Mouse (Mus musculus) neural tube, embryonic 11.5 days (tissue): ENCODE data around the gene Olfr700. TPM values are rescaled to one million over a fixed set of nuclear protein-coding genes. Genes with fewer than 3 reads are reported as not detected.
"Not testable (repeated sequence)": the region's sequence is repeated elsewhere in the genome, so short reads cannot be mapped to it uniquely, and the experiment has no call there.

Source experiments
- ATAC-seq: fragments of 200-750 bp; cut with Nextera tagmentation; 2 replicates; pipeline ENCODE4 v1.8.0; 2017; ENCODE audit warnings: moderate number of reproducible peaks, mild to moderate bottlenecking, moderate TSS enrichment, moderate library complexity; ENCODE audit not compliant: insufficient read depth, low FRiP score, low TSS enrichment
- DNase-seq: peaks from one replicate; pipeline ENCODE4 v3.0.0-alpha.2; 2015; ENCODE audit warnings: low spot score
- H3K27ac ChIP-seq: fragments of 300-500 bp; sonication (generic); 2 replicates; pipeline ENCODE4 v1.5.1; 2014; ENCODE audit warnings: low read depth, mild to moderate bottlenecking, low read length
- H3K27me3 ChIP-seq: fragments of 300-500 bp; sonication (generic); 2 replicates; pipeline ENCODE4 v1.6.1; 2014; ENCODE audit warnings: mild to moderate bottlenecking, low read length, mixed read lengths; ENCODE audit not compliant: control insufficient read depth, insufficient read depth
- H3K36me3 ChIP-seq: fragments of 300-500 bp; sonication (generic); 2 replicates; pipeline ENCODE4 v1.6.1; 2014; ENCODE audit warnings: mild to moderate bottlenecking, low read length, moderate library complexity, mixed read lengths; ENCODE audit not compliant: control insufficient read depth, insufficient read depth
- H3K4me1 ChIP-seq: fragments of 300-500 bp; sonication (generic); 2 replicates; pipeline ENCODE4 v1.6.1; 2014; ENCODE audit warnings: low read length, mixed read lengths; ENCODE audit not compliant: control insufficient read depth, insufficient read depth
- H3K4me2 ChIP-seq: fragments of 300-500 bp; sonication (generic); 2 replicates; pipeline ENCODE4 v1.6.1; 2014; ENCODE audit warnings: low read depth, mild to moderate bottlenecking, moderate library complexity
- H3K4me3 ChIP-seq: fragments of 300-500 bp; sonication (generic); 2 replicates; pipeline ENCODE4 v1.5.1; 2014; ENCODE audit warnings: low read depth, low read length
- H3K9ac ChIP-seq: fragments of 300-500 bp; sonication (generic); 2 replicates; pipeline ENCODE4 v1.6.1; 2014; ENCODE audit warnings: mild to moderate bottlenecking, low read length
- H3K9me3 ChIP-seq: fragments of 300-500 bp; sonication (generic); 2 replicates; pipeline ENCODE4 v1.6.1; 2016; ENCODE audit warnings: low read length; ENCODE audit not compliant: control insufficient read depth
- WGBS: fragments of 180-500 bp; shearing (Covaris S2); extraction: QIAGEN DNeasy Blood & Tissue Kit; methylation state at CpG from one replicate; pipeline ENCODE4 v1.1.7; 2014; 5-methylcytosine and 5-hydroxymethylcytosine counted together
- polyA plus RNA-seq: library from polyadenylated mRNA; unstranded; fragments of >200 nt; fragmentation: Nextera tagmentation; extraction: Ambion mirVana; gene quantifications from 2 replicates; pipeline ENCODE4 v1.2.1, GENCODE M21; 2014

Olfr700 gene
- not detected in 2 replicates for polyA plus RNA-seq

GRCm38 (mm10) chr7:106808734-106809133, at the start of gene Olfr700:
TSS of gene Olfr700 (minus strand) at chr7:106808834.
- H3K9ac ChIP-seq, result no peak within 1 kb of the TSS
- no peak within 1 kb of the TSS for H3K4me2 ChIP-seq
- WGBS, result 93% methylated on average over 1 of the region's 1 CpGs
- H3K4me1 ChIP-seq, result no peaks in the 10 kb centered on the region
- H3K4me3 ChIP-seq, result no peak within 1 kb of the TSS
- no peaks in the 10 kb centered on the region for H3K36me3 ChIP-seq
- no peak within 1 kb of the TSS for H3K27ac ChIP-seq
- H3K27me3 ChIP-seq, result no peaks in the 10 kb centered on the region
- DNase-seq, result no peak
- no peaks in the 10 kb centered on the region for H3K9me3 ChIP-seq
- ATAC-seq, result no peak

- H3K4me2 ChIP-seq, result no peak within 1 kb of the TSS
- no peaks in the 10 kb centered on the region for H3K27me3 ChIP-seq
- no peaks in the 10 kb centered on the region for H3K4me1 ChIP-seq
- no peak within 1 kb of the TSS for H3K27ac ChIP-seq
- ATAC-seq (no peak), DNase-seq (no peak)
- no peak within 1 kb of the TSS for H3K9ac ChIP-seq
- H3K9me3 ChIP-seq, result no peaks in the 10 kb centered on the region
- H3K36me3 ChIP-seq, result no peaks in the 10 kb centered on the region
- H3K4me3 ChIP-seq, result no peak within 1 kb of the TSS
- 69% methylated on average over 2 of the region's 2 CpGs for WGBS
Observed at GRCm38 (mm10) chr7:106843060-106843459, 34.4 kb upstream of the Olfr700 start, which contains the start of gene Olfr703. TSS of gene Olfr703 (plus strand) at chr7:106843360.

GRCm38 (mm10) chr7:106833793-106834192, 25.2 kb upstream of the Olfr700 start, which contains the start of gene Olfr702:
TSS of gene Olfr702 (minus strand) at chr7:106833893.
- DNase-seq, result no peak
- Histone ChIP-seq H3K9ac (no peak within 1 kb of the TSS), H3K4me3 (no peak within 1 kb of the TSS), H3K36me3 (no peaks in the 10 kb centered on the region), H3K27ac (no peak within 1 kb of the TSS), H3K9me3 (no peaks in the 10 kb centered on the region), H3K4me1 (no peaks in the 10 kb centered on the region), H3K27me3 (no peaks in the 10 kb centered on the region), H3K4me2 (no peak within 1 kb of the TSS)
- ATAC-seq, result no peak

- no peaks in the 10 kb centered on the region for H3K36me3 ChIP-seq
- no peak for DNase-seq
- no peaks in the 10 kb centered on the region for H3K27me3 ChIP-seq
- H3K9me3 ChIP-seq, result no peaks in the 10 kb centered on the region
- no peaks in the 10 kb centered on the region for H3K4me1 ChIP-seq
- H3K9ac ChIP-seq, result no peak overlapping the region
- no peak for ATAC-seq
- no peak overlapping the region for H3K27ac ChIP-seq
- H3K4me2 ChIP-seq, result no peak overlapping the region
- H3K4me3 ChIP-seq, result no peak overlapping the region
Observed at GRCm38 (mm10) chr7:106818414-106818813, 9.8 kb upstream of the Olfr700 start.

- Histone ChIP-seq H3K4me1 (no peaks in the 10 kb centered on the region), H3K9me3 (no peaks in the 10 kb centered on the region), H3K27ac (no peak overlapping the region), H3K4me3 (no peak overlapping the region), H3K4me2 (no peak overlapping the region), H3K9ac (no peak overlapping the region), H3K27me3 (no peaks in the 10 kb centered on the region), H3K36me3 (no peaks in the 10 kb centered on the region)
- DNase-seq (no peak), ATAC-seq (no peak)
- 59% methylated on average over 2 of the region's 2 CpGs for WGBS
Observed at GRCm38 (mm10) chr7:106815775-106816174, 7.1 kb upstream of the Olfr700 start.

GRCm38 (mm10) chr7:106813829-106814228, 5.2 kb upstream of the Olfr700 start, which contains the start of gene Olfr701:
TSS of gene Olfr701 (plus strand) at chr7:106814129.
- ATAC-seq (no peak), DNase-seq (no peak)
- no peaks in the 10 kb centered on the region for H3K4me1 ChIP-seq
- no peak within 1 kb of the TSS for H3K9ac ChIP-seq
- no peaks in the 10 kb centered on the region for H3K36me3 ChIP-seq
- H3K9me3 ChIP-seq, result no peaks in the 10 kb centered on the region
- WGBS, result 79% methylated on average over 2 of the region's 2 CpGs
- no peak within 1 kb of the TSS for H3K4me3 ChIP-seq
- H3K27ac ChIP-seq, result no peak within 1 kb of the TSS
- no peaks in the 10 kb centered on the region for H3K27me3 ChIP-seq
- no peak within 1 kb of the TSS for H3K4me2 ChIP-seq

- Histone ChIP-seq H3K9me3 (no peaks in the 10 kb centered on the region), H3K36me3 (no peaks in the 10 kb centered on the region), H3K9ac (no peak within 1 kb of the TSS), H3K27me3 (no peaks in the 10 kb centered on the region), H3K4me2 (no peak within 1 kb of the TSS), H3K27ac (no peak within 1 kb of the TSS), H3K4me1 (no peaks in the 10 kb centered on the region), H3K4me3 (no peak within 1 kb of the TSS)
- DNase-seq (no peak), ATAC-seq (no peak)
- WGBS, result 98% methylated on average over 1 of the region's 1 CpGs
Observed at GRCm38 (mm10) chr7:106793098-106793497, 15.5 kb downstream of the Olfr700 start, which contains the start of gene Olfr699. TSS of gene Olfr699 (minus strand) at chr7:106793198.

- DNase-seq, result no peak
- no peak for ATAC-seq
Observed at GRCm38 (mm10) chr7:106788330-106788729, 20.3 kb downstream of the Olfr700 start.

GRCm38 (mm10) chr7:106761008-106761407, 47.6 kb downstream of the Olfr700 start:
- not testable (repeated sequence) for ATAC-seq, H3K27ac ChIP-seq, H3K27me3 ChIP-seq, H3K4me2 ChIP-seq, H3K36me3 ChIP-seq, H3K4me3 ChIP-seq, DNase-seq, H3K9ac ChIP-seq, H3K4me1 ChIP-seq, H3K9me3 ChIP-seq
- 96% methylated on average over 2 of the region's 2 CpGs for WGBS

More at GRCm38 (mm10) chr7:106788330-106788729, 20.3 kb downstream of the Olfr700 start:
- H3K4me2 ChIP-seq, result no peak overlapping the region
- no peaks in the 10 kb centered on the region for H3K4me1 ChIP-seq
- no peak overlapping the region for H3K9ac ChIP-seq
- no peaks in the 10 kb centered on the region for H3K27me3 ChIP-seq
- H3K4me3 ChIP-seq, result no peak overlapping the region
- H3K36me3 ChIP-seq, result no peaks in the 10 kb centered on the region
- no peak overlapping the region for H3K27ac ChIP-seq
- no peaks in the 10 kb centered on the region for H3K9me3 ChIP-seq
